Mouse (Mus musculus) cerebellum, postnatal 14 days (tissue): ENCODE measurements at regions not wholly inside any gene's neighbourhood (a gene's known extent, or its start where the extent isn't known, plus 50 kb on each side); places are given as distances from the start of the nearest gene placed in this dataset.
"Not testable (repeated sequence)": the region's sequence is repeated elsewhere in the genome, so short reads cannot be mapped to it uniquely, and the experiment has no call there.

Source experiments
- DNase-seq, 2 experiments: peaks; one replicate each; pipeline ENCODE4 v3.0.0; 2021; ENCODE audit warnings: mixed read lengths in 2 of 2

DNA sequence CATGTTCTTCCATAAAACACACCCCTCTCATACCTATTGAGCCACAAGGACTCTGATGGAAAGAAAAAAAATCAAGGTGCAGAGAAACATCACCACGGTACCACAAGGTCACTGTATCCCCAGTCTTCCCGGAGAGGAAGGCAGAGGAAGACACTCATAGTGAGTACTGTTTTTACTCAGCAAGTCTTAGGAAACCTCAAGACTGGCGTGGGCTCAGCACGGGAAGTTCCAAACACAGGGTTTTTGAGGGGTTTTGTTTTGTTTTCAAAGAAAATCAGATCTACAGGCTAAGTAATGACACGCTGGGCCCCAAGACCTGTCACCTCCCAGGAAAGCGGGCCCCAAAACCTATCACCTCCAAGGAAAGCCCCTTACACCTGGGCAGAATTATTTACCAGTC lies 259.6 kb upstream of the Jarid2 start:
- DNase-seq: no peak

DNA sequence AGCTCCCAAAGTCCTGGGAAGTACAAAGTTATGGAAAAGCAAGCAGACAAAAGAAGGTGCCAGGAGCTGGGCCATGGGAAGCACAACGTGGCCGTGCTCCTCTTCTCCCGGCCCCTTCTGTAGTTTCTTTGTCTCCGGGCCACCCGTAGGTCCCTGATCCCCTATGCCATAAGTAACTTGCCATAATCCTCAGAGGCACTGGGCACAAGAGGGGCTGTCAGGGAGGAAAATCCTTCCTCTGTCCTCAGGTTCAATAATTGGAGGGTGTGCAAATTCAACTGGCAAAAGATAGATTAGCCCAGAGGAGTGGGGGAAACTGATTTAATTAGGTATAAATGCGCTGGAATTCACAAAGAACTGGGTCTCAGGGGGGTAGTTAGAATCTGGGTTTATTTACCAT lies 256.1 kb upstream of the Jarid2 start:
- DNase-seq: no peak

DNA sequence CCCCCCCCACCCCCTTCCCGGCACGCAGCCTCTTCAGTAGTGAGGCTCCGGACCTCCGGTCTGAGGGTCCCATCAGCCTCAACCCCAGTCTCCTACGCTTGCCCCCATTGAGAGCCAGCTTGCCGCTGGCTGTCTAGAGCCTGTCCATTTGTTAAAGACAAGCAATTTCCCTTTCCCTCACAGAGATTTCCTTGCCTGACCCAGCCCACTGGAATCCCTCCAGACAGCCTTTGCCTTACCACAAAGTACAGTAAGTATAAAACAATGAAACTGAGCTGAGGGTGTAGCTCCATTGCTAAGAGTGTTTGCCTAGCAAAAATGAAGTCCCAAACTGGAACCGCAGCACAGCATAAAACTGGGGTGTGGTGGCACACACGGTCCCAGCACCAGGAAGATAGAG lies 252.4 kb upstream of the Jarid2 start:
- DNase-seq: no peak

DNA sequence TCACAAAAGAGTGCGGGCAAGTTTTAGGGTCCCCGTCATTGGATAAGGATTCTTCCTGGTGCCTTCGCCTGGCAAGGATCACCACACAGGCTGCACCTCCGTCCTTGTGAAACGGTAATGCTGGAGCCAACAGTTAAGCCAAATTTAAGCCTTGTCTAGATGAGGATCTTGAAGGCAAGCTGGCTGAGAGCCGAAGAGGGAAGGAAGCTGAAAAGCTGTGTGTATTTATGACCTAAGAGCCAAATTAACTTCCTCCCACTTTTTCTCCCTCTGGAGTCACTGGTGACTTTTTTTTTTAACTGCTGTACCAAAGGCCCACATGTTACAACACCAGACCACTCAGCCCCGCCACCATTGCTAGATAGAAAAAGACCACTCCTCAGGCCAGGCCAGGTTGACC lies 249.1 kb upstream of the Jarid2 start:
- DNase-seq: no peak

DNA sequence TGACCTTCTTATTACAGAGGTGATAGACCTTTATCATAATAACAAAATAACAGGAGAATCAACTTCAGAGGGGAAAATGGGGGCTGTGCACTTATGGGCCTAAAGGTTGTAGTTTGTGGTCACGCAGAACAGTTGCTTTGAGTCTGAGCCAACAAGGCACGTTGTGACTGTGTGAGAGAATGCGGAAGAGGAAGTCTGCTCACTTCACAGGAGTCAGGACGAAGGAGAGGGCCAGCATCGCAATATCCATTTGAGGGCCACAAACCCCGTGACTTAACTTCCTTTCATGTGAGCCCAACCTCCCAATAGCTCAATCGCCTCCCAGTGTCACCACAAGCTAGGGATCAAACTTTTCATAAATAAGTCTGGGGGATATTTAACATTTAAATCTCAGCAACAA lies 246.6 kb upstream of the Jarid2 start:
- no peak for DNase-seq

DNA sequence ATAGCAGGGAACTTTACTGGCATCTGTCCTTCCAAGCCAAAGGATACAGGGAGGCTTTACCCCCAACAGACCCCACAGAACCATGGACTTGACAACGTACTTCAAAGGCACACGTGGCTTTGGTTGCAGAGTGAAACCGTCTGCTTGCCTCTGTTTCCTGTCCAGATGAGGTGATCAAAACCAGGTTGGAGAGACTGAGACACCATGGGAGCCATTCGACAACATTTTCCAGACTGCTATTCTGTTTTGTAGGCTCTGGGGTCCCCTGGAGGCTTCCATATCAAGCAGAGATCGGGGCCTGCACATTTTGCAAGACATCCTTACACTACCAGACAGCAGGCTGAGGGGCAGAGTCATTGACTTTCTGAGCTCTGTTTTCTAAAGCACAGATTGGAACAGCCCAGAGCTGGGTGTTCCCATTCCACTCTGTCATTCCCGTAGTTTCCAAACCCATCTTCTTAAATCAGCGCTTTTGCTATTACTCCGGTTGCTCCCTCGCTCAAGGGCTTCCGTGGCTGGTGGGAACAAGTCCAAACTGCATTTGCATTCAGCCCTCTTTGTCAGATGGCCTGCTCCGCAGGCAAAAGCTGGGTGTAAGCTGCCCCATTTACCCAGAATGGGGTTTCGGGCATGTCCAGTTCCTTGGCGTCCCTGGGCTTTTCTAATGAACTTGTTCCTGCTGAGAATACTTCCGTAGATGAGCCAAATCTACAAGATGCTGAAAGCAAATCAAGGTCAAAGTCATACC lies 244.5 kb upstream of the Jarid2 start:
- peak; percentile 74 to 82 for DNase-seq

DNA sequence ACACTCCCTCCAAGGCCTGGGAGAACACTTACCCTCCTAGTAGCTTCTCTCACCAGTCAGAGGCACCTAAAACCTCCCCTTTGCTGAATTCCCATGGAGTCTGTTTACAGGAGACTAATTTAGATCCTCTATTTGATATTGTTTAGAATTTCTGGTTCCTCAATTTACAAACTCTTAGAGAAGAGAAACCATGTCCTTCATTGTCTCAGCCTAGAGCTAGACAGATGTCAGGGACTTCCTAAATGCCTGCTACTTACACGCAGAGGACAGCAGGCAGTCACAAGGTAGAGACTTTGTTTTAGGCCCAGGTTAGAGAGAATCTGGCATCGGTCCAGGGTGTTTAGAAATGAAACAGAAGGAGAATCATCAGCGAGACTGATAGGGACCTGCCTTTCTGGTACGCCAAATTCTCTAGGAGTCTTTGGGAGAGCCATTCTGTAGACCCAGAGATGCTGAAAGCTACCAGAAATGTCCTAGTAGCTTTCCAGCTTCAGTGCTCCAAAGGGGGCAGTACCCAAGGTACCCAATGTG lies 238.3 kb upstream of the Jarid2 start:
- DNase-seq: peak; percentile 48 to 50

DNA sequence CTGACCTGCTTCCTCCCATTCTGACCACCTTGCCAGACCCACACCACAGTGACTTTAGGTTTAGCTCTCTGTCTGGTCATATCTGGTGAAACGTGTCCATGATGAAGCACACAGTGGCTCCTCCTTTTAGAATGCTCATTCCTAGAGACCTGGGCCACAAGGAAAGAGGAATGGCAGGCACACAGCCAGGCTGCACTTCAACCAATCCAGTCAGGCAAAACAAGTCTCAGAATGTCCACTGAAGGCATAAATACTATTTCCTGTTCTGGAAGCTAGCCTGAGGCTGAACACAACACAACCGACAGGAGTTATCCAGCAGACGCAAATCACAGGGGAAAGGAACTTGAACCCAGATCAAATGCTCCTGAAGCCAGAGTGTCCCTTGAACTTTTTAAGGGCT lies 235.4 kb upstream of the Jarid2 start:
- DNase-seq: no peak

DNA sequence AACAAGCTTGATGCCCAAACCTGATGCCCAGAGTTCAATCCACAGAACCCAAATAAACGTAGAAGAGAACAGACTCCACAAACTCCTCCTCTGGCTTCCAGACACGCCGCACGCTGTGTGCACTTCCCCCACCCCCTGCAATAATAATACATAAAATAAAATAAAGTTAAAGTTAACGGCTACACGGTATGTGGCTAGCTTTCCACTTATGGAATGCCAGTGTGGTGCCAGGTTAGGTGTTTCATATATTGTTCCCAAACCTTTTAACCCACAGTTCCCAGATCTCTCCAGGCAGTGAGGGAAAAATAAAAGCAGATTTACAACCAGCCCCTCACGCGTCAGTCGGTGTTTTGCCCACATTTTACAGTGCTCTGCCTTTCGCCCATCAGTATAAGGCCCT lies 233.8 kb upstream of the Jarid2 start:
- DNase-seq: no peak

DNA sequence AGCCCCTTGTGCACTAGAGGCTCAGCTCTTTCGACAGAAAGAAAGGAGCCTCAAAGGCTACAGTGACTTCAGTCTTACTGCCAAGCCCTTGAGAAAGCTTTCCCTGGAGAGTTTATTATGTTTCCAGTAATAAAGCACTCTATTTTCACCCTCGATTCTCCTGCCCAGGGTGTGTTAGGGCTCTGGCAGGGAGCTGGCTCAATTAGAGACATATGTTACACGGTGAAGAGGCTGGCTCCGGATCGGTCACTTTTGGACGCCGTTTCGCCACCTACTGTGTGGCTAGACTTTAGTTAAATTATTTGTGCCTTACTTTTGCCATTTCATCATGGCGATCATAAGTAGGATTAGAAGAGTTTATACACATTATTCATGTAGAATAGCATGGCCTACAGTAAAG lies 232.7 kb upstream of the Jarid2 start:
- peak; percentile 78 to 87 for DNase-seq

DNA sequence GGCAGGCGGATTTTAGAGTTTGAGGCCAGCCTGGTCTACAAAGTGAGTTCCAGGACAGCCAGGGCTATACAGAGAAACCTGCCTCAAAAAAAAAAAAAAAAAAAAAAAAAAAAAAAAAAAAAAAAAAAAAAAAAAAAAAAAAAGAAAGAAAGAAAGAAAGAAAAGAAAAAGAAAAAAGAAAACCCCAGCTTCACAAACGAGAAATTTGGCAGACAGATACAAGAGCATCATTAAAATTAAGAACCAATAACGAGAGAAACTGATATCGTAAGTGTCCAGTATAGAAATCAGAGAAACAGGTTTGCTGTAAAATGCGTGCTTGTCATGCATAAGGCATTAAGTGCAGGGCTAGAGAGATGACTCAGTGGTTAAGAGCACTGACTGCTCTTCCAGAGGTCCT lies 228.4 kb upstream of the Jarid2 start:
- DNase-seq: not testable (repeated sequence)

DNA sequence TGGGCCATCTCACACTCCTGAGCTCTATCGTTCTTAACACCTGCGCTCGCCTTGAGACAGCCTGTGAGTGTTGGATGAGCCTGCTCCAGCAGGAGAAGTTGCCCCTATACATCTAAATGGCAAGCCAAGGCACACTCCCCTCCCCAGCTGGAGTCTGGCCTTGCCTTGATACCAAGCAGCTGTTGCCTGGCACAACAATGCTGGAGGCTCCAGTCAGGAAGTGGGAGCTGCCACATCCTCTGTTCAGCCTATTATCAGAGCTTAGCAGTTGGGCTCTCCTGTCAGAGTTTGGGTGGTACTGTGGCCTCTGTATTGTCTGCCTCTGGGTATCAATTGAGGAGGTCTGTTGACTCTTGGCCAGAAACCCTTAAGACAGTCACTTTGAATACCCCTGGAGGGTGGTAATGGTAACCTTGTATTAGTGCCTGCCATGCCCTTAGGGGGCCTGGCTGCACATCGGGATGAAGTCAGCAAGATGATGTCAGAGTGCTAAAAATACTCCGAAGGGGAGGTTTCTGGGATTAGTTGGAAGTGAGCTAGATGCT lies 227.4 kb upstream of the Jarid2 start:
- DNase-seq: peak; percentile 59 to 61

DNA sequence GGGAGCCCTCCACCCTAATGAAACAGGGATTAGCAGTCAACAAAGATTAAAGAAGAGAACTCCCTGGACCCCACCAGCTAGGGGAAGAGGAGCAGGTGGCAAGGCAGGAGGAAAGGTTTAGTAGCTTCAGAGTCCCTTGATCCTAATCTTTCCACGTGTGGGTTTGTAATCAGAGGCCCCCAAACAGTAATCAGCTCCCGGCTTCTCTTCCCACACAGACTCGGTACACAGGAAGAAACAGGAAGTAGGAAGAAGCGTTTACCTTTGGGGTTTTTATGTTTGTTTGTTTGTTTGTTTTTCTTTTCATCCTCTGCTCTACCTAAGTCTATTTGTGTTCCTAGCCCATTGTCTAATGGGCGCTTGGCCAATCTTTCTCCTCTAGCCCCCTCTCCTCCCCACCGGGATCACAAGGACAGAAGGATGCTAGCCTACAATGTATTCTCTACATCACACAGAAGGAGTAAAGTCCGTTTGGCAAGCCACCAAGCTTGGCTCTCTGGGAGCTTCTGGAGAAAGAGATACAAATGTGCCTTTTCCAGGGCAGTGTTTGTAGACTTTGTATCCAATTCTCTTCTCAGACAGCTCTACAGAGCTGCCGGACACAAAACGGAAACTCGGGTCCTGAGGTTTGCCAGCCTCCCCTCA lies 226.5 kb upstream of the Jarid2 start:
- DNase-seq: peak; percentile 67 to 69

DNA sequence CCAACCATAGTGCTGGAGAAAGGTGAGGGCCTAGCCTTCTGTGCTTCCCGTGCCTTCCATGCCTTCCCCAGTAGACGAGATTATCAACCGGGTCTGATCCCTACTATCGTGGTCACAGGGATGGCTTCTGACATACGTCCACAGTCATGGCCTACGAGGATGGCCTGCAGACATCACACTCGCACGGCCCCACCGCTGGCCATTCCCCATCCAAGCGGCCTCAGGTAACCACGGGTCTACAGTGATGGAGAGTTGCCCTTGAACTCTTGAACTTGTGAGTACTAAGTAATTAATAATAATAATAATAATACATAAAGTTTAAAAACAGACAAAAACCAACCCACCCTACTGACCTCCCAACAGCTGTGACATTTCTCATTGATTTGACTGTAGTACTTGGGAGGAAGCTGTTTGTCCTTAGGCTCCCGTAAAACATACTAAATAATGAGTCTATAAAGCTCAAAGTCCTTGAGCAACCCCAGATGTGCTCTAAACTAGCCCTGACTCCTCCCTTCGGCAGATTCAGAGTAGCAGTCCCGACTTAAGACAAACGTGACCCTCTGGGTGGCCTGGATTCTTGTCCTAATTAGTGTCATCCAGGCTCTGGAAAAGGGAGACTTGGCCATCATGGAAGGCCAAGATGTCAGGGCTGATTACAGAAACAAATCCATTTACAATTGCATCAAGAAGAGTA lies 225.9 kb upstream of the Jarid2 start:
- DNase-seq: no peak

DNA sequence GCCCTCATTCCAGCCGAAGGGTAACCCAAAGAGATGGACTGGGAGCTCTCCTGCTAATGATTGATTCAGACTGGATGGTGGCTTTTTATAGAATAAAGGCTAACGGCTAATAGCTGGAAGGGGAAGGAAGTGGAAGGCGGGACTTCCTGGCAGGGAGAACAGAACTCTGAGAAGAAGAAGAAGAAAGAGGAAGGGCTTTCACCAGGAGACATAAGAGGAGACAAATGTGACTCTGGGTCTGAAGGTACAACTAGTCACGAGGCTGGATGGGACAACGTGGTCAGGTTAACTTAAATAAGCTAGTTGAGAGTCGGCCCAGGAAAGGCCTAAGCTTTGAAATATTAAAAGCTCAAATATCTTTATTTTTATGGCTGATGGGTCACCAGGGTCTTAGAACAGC lies 224.8 kb upstream of the Jarid2 start:
- DNase-seq: no peak

DNA sequence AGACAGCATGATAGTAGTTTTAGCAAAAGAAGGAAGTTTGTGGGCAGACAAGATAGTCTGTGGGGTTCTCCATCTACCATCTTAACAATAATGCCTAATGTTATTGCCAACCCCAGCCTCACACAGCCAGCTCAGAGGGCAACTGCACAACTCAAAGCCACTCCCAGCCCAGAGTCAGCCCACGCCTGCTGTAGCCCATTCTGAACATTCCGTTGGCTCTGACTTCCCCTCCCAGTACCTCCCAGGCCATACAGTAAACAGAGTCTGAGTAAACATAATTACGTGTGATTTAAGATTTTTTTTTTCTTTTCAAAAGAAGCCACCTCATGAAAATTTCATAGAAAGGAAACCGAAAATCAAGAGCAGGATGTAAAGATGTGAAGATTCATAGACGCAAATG lies 222.3 kb upstream of the Jarid2 start:
- no peak for DNase-seq

DNA sequence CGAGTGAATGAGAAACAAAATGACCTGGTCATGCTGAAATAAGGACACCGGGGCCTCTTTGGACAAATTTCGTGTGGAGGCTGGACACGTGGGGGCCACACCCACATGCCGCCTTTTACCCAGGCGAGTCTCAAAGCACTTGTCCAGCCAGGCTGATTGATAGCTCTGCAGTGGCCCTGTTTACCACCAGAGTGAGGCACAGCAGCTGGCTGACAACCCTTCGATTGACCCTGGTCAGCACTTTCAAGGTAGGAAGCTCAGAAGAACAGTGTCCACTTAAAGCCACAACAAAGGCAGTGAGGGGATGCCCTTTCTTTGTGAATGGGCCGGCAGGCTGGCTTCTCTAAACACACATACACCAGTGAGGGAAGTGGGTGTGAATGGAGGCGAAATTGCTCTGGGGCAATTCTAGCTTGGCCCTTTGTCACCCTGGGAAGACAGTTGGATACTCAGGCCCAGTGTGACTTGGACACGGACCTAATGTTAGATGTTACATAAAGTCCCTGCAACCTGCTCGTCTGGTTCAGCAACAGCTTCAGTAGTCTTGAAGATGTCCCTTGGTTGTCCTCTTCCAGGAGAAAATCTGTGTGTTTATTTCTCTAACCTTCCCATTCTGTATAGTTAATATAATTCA lies 219.6 kb upstream of the Jarid2 start:
- DNase-seq: no peak

DNA sequence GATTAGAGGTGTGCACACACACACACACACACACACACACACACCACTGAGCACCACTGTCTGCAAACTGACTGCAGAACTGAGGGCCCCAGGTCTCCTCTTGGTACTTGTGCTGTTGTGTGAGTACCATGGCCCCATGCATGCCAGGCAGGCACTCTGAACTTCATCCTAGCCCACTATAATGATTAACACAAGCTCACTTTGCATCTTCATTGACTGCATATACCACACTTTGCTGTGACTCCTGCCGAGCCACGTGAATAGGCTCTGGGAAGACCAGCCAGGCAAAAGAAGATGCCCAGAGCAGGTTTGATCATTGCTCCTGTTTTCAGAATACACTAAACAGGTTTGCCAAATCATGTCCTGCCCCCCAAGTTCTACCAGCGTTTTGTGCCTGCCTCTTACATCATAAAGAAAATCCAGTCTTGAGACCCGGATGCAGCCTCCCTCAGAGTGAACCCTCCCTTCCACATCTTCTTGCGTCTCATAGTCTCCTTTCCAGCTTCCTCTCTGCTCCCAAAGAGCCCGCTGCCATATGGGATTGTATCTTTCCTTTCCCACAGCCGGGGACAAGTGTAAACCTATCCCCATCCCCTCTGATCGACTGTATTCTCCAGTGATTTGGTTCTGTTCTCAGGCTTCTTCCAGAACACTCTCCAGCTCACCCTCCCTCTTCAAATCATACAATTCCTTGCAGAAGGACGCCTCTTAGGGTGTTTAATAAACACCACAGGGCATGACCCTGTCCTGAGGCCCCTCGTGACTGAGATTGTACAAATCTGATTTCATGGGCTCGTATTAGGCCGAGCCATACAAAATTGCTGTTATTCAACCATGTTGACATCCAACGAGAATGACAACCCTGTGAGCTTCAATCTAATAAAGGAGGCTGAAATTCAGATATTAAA lies 215.6 kb upstream of the Jarid2 start:
- DNase-seq: no peak

DNA sequence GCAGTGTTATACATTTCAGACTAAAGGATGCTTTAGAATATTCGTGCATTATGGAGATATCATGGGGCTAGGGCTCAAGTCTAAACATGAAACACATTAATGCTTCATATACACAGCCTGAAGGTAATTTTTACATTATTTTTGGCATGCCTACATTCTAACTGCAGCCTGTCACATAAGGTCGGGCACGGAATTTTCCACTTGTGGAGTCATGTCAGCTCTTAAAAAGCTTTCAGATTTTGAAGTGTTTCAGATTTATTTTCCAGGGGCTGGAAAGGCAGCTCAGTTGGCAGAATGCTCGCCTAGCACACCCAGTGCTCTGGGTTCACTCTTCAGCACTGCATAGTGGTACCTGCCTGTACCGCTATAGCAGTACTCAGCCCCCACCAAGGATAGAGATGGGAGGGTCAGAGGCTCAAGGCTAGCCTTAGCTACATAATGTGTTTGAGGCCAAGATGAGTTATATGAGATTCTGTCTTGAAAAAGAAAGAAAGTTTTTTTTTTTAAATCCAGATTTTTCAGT lies 214.6 kb upstream of the Jarid2 start:
- no peak for DNase-seq

DNA sequence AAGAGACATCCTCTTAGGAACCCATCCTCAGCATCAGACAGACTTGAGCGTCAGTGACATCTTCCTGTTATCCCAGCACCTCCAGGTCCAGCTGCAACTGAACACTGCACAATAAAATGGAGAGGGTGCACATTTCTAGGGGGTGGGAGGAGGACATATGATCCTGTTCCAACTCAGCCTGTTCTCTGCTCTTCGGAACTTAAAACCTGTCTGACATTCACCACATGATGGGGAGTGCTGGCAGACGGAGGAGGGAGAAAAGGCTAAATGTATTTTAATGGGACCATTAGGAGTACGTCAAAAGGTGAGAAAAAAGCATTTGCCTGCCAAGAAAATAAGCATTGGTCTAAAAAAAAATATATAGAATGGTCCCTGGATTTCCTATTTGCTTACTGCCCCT lies 212.4 kb upstream of the Jarid2 start:
- no peak for DNase-seq

DNA sequence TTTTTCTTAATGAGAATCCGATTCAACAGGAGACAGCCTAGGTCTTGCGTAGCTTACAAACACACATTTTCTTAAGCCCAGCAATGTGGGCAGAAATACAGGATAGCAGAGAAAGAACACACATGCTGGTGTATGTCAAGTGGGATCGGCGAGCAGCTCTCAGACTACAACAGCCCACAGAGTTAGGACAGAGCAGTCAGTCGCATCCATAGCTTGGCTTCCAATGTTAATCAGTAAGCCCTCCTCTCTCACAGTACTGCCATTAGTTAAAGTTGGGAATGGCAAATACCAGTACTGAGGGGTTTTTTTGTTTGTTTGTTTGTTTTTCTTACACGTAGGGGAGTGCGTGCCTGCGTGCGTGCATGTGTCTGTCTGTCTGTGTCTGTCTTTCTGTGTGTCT lies 212.0 kb upstream of the Jarid2 start:
- DNase-seq: no peak

DNA sequence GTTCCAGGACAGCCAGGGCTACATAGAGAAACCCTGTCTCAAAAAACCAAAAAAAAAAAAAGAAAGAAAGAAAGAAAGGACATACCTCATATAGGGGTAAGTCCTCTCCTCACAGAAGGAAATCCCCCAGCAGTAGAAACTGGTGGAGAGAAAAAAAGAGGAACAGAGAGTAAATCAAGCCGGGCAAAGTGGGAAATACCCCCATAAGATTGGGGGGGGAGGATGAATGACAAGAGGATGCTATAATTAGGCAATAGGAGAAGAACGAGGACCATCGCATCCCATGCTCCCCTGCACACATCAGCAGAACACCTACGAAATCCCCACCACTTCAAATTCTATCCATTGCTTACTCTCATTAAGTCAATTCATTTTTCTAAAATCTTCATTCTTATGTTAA lies 211.1 kb upstream of the Jarid2 start:
- no peak for DNase-seq
